Mouse (Mus musculus) 416B (cell line): ENCODE data around the gene Cd163.
"Not testable (repeated sequence)": the region's sequence is repeated elsewhere in the genome, so short reads cannot be mapped to it uniquely, and the experiment has no call there.

Experiments
- DNase-seq: peaks from one replicate; pipeline ENCODE4 v3.0.0; 2011; ENCODE audit warnings: low read depth

Gene Cd163

GRCm38 (mm10) chr6:124304356-124304755 is at the start of gene Cd163:
Gene Cd163 (plus strand): TSS chr6:124304656.
- DNase-seq: no peak

- no peak for DNase-seq
These were observed 48.6 kb upstream of the Cd163 start for GRCm38 (mm10) chr6:124255721-124256470.

DNA sequence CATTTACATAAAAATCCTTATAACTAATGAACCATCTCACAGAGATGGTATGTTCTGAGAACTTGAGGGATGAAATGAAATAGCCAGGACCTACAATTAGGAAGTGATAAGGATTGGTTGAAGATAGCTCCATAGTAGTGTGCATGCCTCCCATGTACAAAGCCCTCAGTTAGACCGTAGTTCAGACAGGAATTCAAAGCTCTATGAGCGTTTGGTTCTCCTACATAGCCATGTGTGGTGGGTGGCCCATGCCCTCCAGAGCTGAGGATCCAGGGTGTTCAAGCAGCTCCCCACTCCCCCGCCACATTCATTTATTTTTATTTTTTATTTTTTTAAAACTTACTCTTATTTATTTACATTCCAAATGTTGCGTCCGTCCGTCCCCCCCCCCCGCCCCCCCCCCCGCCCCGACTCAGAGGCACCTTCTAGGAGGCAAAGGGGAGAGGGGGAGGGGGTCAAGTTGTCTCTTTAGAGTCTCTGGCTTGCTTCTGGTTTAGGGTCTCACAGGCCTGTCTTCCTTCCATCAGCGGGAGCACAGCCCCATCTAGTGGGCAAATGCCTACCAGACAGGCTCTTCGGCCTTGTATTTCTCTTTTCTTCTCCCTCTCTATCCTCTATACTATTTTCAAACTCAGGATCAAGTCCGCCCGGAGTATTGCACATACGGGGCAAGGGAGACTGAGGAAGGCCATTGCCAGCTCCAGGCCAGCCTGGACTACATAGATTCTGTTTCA is 44.1 kb upstream of the Cd163 start:
- peak; percentile 80 for DNase-seq

GRCm38 (mm10) chr6:124262696-124263095 is 41.8 kb upstream of the Cd163 start:
- peak; percentile 86 for DNase-seq

DNA sequence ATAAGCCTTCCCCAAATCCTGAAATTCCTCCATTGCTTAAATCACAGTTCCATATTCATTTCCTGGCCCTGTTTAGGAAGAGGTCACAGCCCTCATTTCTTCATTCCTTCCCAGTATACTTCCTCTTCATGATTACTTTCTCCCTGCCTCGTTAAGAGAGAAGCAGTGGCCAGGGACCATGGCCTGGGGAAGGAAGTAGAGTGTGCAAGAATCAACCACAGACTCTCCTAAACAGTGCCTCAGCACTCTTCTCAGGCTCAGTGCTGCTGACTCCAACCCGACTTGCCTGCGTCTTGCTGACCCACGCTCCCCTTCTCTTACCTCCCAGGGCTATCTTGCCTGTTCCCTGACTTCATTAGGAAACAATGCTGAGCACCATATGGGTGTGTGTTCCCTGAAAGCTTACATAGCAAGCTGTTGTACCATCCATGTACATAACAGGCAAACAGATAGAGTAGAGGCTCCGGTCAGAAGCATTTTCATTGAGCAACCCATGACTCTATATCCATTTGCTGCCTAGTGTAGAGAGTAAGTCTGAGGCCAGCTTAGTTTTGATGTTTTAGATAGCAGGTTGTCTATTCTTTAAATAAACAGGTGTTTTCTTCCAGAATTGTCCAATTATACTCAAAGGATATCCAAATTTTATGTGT is 31.1 kb upstream of the Cd163 start:
- peak; percentile 80 for DNase-seq

GRCm38 (mm10) chr6:124277641-124278040 is 26.8 kb upstream of the Cd163 start:
- no peak for DNase-seq

DNA sequence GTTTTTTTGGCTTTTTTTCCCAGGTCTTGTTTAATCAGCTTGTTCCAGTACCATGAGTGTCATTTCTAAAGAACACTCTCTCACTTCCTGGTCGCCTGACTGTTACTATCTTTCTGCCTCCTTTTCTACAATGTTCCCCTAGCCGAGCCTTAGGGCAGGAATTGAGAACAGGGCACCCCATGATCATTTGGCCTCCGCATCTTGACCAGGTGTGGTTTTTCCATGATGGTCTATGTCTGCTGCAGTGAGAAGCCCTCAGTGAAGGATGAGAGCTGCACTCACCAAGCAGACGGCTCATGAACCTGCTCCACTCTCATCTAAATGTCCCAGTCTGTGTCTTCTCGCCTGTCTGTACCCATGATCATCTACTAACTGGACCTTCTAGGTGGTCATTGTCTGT is 26.2 kb upstream of the Cd163 start:
- no peak for DNase-seq

- DNase-seq: peak; percentile 19
These were observed 21.7 kb upstream of the Cd163 start for GRCm38 (mm10) chr6:124282731-124283130.

GRCm38 (mm10) chr6:124297378-124297777 is 7.1 kb upstream of the Cd163 start:
- not testable (repeated sequence) for DNase-seq

DNA sequence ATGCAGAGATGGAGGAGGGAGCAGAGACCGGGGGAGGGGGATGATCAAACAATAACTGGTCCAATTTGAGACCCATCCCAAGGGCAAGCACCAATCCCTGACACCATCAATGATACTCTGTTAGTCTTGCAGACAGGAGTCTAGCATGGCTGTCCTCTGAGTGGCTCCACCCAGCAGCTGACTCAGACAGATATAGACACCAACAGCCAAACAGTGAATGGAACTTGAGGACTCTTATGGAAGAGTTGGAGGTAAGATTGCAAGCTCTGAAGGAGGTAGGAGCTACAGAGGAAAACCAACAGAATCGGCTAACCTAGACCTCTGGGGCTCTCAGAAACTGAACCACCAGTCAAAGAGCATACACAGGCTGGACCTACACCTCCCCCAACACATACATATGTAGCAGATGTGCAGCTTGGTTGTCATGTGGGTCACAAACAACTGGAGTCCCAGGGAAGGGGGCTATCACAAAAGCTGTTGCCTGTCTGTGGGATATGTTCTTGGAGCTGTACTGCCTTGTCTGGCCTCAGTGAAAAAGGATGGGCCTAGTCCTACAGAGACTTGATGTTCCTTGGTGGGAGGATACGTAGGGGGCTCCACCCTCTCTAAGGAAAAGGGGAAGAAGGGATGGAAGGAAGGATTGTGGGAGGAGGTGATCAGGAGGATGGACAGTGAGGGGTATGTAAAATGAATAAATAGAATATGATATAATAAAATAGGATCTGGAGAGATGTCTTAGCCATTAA is 2.8 kb upstream of the Cd163 start:
- DNase-seq: no peak

DNA sequence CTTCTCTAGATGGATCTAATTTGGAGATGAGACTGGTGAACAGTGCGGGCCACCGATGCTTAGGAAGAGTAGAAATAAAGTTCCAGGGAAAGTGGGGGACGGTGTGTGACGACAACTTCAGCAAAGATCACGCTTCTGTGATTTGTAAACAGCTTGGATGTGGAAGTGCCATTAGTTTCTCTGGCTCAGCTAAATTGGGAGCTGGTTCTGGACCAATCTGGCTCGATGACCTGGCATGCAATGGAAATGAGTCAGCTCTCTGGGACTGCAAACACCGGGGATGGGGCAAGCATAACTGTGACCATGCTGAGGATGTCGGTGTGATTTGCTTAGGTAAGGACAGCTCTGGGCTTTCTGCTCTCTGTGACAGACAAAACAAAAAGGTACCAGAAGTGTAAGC is 4.5 kb downstream of the Cd163 start:
- no peak for DNase-seq

GRCm38 (mm10) chr6:124312292-124312691 is 7.8 kb downstream of the Cd163 start:
- DNase-seq: no peak

DNA sequence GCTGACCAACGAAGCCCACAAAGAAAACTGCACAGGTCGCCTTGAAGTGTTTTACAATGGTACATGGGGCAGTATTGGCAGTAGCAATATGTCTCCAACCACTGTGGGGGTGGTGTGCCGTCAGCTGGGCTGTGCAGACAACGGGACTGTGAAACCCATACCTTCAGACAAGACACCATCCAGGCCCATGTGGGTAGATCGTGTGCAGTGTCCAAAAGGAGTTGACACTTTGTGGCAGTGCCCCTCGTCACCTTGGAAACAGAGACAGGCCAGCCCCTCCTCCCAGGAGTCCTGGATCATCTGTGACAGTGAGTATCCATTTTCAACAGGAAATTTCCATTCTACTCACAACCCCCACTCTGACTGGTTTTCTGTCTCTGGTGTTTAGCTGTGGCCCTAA is 15.9 kb downstream of the Cd163 start:
- peak; percentile 71 for DNase-seq

- DNase-seq: peak; percentile 93
These were observed 17.3 kb downstream of the Cd163 start for GRCm38 (mm10) chr6:124321481-124322475.

- DNase-seq: no peak
These were observed 24.0 kb downstream of the Cd163 start for GRCm38 (mm10) chr6:124328394-124328991.

- DNase-seq: peak; percentile 36
These were observed 25.2 kb downstream of the Cd163 start for GRCm38 (mm10) chr6:124329622-124330021.

DNA sequence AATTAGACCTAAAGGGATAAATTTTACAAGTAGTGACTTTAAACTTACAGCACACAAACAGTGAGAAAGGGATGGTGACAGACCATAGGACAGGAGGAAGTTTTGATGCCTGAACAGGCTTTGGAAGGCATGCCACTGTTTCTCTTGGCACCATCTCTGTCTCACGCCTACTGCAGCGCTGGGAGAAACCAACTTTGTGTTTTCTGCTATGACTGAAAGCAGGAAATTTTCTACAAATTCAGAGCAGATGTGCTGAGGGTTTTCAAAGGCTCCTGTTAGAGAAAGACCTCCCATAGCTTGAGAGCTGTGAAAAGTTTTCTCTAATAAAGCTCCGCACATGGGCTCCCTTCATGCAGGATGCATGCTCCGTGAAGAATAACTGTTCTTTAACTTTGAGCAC is 40.6 kb downstream of the Cd163 start:
- no peak for DNase-seq

DNA sequence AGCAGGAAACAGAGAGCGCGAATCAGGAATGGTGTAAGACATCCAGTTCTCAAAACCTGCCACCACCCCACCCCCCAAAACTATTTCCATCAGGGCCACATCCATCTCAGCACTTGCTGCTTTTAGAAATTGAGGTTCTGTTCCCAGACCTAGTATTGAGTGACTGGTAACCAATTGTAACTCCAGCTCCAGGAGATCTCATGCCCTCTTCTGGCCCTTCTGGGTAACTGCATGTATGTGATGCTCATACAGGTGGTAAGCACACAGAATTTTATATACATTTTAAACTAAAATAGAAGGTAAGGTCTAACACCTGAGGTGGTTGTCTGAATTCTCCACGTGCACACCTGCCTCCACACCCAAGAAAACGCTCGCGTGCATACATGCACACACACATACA is 42.2 kb downstream of the Cd163 start:
- DNase-seq: peak; percentile 42

- DNase-seq: peak; percentile 70
These were observed 48.8 kb downstream of the Cd163 start for GRCm38 (mm10) chr6:124353246-124353645.

GRCm38 (mm10) chr6:124358953-124359352 is 54.5 kb downstream of the Cd163 start:
- peak; percentile 38 for DNase-seq

DNA sequence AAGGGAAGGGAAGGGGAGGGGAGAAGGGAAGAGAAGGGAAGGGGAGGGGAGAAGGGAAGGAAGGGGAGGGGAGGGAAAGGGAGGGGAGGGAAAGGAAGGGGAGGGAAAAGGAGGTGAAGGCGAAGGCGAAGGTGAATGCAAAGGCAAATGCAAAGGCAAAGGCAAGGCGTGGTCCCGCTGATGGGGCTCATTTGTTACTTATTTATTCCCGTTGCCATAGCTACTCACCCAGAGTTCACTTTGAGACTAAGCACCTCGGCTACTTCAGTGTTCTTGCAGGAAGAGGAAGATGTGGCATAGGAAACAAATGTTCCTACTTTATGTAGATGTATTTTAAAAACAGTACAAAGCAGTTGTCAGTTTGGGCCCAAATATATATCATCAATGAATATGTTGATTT is 56.1 kb downstream of the Cd163 start:
- DNase-seq: no peak
